Mouse (Mus musculus): ENCODE results near the gene Arhgap29. TPM values are rescaled to one million over a fixed set of nuclear protein-coding genes. Genes with fewer than 3 reads are reported as not detected.
A peak's percentile ranks its signal among the peaks of the same experiment; 100 is the strongest.

Arhgap29 gene
- 46.2 and 48.8 TPM in 2 replicates for polyA plus RNA-seq (2015; fragmentation: Nextera tagmentation; extraction: Ambion mirVana)

DNA sequence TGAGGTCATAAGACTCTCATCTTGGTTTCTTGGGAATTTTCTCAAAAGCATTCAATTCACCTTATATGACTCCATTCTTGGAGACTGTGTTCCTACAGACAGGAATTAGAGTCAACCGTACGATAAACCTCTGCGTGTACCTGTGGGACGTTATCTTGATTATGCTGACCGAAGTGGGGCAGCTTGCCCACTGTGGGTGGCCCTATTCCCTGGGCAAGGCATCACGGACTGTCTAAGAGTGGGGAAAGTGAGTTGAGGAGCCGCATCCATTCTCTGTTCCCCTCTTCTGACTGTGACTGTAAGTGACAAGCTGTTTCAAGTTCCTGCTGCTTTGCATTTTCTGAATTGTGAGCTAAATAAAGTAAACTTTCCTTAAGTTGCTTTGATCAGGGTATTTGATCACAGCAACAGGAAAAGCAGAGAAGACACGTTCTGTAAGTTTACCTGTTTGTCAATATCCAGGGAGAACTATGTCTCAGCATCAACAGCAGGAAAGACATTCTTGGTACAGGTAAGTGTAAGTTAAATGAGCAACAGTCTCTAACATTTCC is at the start of gene Arhgap29:
Gene Arhgap29, plus strand, starts transcription at position 501 of the 551 bp plus-strand sequence.
- H3K4me3 ChIP-seq (ENCODE audit: low read length): peak within 1 kb of the TSS; percentile 83
- WGBS: 94% methylated on average over 8 of the region's 8 CpGs

DNA sequence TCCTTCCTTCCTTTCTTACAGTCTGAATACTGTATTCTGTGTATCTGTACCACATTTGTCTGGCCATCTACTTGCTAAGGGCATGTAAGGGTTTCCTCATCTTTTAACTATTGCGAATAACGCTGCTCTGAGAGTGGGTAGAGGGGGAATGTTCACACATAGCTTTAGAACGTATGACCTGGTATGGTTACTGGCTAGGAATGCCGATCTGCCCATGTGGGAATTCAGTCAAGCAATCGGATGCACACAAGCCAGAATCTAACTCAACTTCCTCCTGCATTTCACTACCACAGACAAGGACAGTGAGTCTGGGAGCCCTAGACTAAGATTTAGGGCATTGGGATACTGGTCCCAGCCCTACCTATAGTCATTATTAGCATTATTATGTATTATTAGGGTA is 49.6 kb upstream of the Arhgap29 start:
- no peaks in the 10 kb centered on the region for H3K36me3 ChIP-seq (ENCODE audit: insufficient read depth, low read length)
- no peaks in the 10 kb centered on the region for H3K9me3 ChIP-seq (ENCODE audit: low read length)
- no peak overlapping the region for H3K9ac ChIP-seq (replicated peaks; ENCODE audit: low read length)
- no peak overlapping the region for H3K4me3 ChIP-seq (ENCODE audit: low read length)
- H3K27ac ChIP-seq (ENCODE audit: low read length): peak overlapping the region; percentile 79
- peaks cover 23% of the 10 kb centered on the region for H3K4me1 ChIP-seq (ENCODE audit: insufficient read depth, low read length)
- peak; percentile 32; the same call in 1 of the 2 replicates for ATAC-seq (ENCODE audit: low FRiP score, low TSS enrichment)
- H3K27me3 ChIP-seq (ENCODE audit: insufficient read depth, low read length): no peaks in the 10 kb centered on the region
- peak overlapping the region; percentile 34 for H3K4me2 ChIP-seq (replicated peaks; ENCODE audit: low read depth, low read length)
- WGBS: 67% methylated on average over 5 of the region's 5 CpGs

More for the DNA sequence above, at the start of gene Arhgap29:
- ATAC-seq (ENCODE audit: low FRiP score, low TSS enrichment): no peak
- no peaks in the 10 kb centered on the region for H3K4me1 ChIP-seq (ENCODE audit: insufficient read depth, low read length)
- H3K36me3 ChIP-seq (ENCODE audit: insufficient read depth, low read length): no peaks in the 10 kb centered on the region
- H3K9ac ChIP-seq (replicated peaks; ENCODE audit: low read length): peak within 1 kb of the TSS; percentile 84
- H3K4me2 ChIP-seq (replicated peaks; ENCODE audit: low read depth, low read length): peak within 1 kb of the TSS; percentile 69
- peak within 1 kb of the TSS; percentile 69 for H3K27ac ChIP-seq (ENCODE audit: low read length)
- no peaks in the 10 kb centered on the region for H3K27me3 ChIP-seq (ENCODE audit: insufficient read depth, low read length)
- H3K9me3 ChIP-seq (ENCODE audit: low read length): no peaks in the 10 kb centered on the region

DNA sequence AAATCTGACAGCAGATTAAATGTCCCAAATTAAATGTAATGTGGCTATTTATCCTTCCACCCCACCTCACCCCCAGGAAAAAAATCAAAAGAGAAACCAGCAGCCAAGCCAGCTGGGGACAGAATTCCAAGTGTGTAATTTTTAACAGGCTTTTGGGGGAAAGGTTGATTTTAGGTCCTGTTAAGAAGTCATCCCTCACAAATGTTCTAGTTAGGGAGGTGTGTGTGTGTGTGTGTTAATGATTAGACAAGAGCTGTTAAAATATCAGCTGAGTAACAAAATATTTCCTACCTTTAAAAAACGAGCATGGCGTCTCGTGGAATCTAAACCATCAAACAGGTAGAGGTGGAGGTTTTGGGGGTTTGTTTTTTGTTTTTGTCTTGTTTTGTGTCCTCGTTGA is 49.1 kb upstream of the Arhgap29 start:
- peaks cover 23% of the 10 kb centered on the region for H3K4me1 ChIP-seq (ENCODE audit: insufficient read depth, low read length)

DNA sequence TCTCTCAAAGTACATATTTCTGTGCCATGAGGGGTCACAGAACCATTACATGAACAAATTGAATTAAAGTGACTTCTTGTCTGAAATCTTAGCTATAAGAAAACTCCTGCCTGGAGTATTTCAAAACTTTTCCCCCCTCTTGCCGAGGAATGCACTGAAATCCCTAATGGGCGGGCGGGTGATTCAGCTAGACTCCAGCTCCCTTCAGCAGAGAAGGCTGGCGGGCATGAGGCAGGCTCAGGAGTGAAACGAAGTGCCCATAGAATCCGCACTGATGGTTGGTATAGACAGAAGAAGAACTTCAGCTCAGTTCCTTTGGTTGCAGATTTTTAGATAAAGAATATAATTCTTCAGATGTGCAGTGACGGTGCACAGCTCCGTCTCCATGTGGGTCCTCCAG is 48.6 kb upstream of the Arhgap29 start:
- peak overlapping the region; percentile 81 for H3K27ac ChIP-seq (ENCODE audit: low read length)
- peak overlapping the region; percentile 34 for H3K4me2 ChIP-seq (replicated peaks; ENCODE audit: low read depth, low read length)
- H3K9ac ChIP-seq (replicated peaks; ENCODE audit: low read length): no peak overlapping the region
- no peak overlapping the region for H3K4me3 ChIP-seq (ENCODE audit: low read length)
- H3K27me3 ChIP-seq (ENCODE audit: insufficient read depth, low read length): no peaks in the 10 kb centered on the region
- no peak for ATAC-seq (ENCODE audit: low FRiP score, low TSS enrichment)
- WGBS: 59% methylated on average over 8 of the region's 8 CpGs
- H3K9me3 ChIP-seq (ENCODE audit: low read length): no peaks in the 10 kb centered on the region
- peaks cover 23% of the 10 kb centered on the region for H3K4me1 ChIP-seq (ENCODE audit: insufficient read depth, low read length)
- no peaks in the 10 kb centered on the region for H3K36me3 ChIP-seq (ENCODE audit: insufficient read depth, low read length)

More for the DNA sequence above, 49.1 kb upstream of the Arhgap29 start:
- no peak overlapping the region for H3K9ac ChIP-seq (replicated peaks; ENCODE audit: low read length)
- H3K4me3 ChIP-seq (ENCODE audit: low read length): no peak overlapping the region
- peak overlapping the region; percentile 34 for H3K4me2 ChIP-seq (replicated peaks; ENCODE audit: low read depth, low read length)
- 60% methylated on average over 4 of the region's 4 CpGs for WGBS
- H3K36me3 ChIP-seq (ENCODE audit: insufficient read depth, low read length): no peaks in the 10 kb centered on the region
- no peaks in the 10 kb centered on the region for H3K27me3 ChIP-seq (ENCODE audit: insufficient read depth, low read length)
- no peaks in the 10 kb centered on the region for H3K9me3 ChIP-seq (ENCODE audit: low read length)
- ATAC-seq (ENCODE audit: low FRiP score, low TSS enrichment): peak; percentile 52; the same call in 1 of the 2 replicates
- H3K27ac ChIP-seq (ENCODE audit: low read length): peak overlapping the region; percentile 81

DNA sequence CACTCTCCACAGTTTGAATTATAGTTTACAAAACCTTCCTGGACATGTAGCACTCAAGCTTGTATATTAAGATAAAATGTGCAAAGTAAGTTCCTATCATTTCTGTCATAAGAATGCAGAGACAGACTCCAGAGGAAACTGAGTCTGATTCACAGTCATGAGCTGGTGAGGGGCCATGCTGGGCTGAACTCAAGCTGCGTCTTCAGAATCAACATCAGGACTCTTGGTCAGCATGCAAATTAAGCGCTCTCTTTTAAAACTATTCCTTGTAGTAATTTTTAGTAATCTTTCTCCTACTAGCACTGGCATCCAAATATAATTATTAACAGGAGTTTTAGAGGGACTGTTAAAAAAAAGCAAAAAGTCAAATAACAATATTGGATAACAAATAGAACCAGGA is 47.9 kb upstream of the Arhgap29 start:
- H3K9ac ChIP-seq (replicated peaks; ENCODE audit: low read length): no peak overlapping the region
- H3K27ac ChIP-seq (ENCODE audit: low read length): no peak overlapping the region
- H3K4me1 ChIP-seq (ENCODE audit: insufficient read depth, low read length): peaks cover 23% of the 10 kb centered on the region
- H3K4me2 ChIP-seq (replicated peaks; ENCODE audit: low read depth, low read length): no peak overlapping the region
- H3K36me3 ChIP-seq (ENCODE audit: insufficient read depth, low read length): no peaks in the 10 kb centered on the region
- no peak for ATAC-seq (ENCODE audit: low FRiP score, low TSS enrichment)
- 90% methylated on average over 2 of the region's 2 CpGs for WGBS
- H3K9me3 ChIP-seq (ENCODE audit: low read length): no peaks in the 10 kb centered on the region
- H3K27me3 ChIP-seq (ENCODE audit: insufficient read depth, low read length): no peaks in the 10 kb centered on the region
- no peak overlapping the region for H3K4me3 ChIP-seq (ENCODE audit: low read length)

DNA sequence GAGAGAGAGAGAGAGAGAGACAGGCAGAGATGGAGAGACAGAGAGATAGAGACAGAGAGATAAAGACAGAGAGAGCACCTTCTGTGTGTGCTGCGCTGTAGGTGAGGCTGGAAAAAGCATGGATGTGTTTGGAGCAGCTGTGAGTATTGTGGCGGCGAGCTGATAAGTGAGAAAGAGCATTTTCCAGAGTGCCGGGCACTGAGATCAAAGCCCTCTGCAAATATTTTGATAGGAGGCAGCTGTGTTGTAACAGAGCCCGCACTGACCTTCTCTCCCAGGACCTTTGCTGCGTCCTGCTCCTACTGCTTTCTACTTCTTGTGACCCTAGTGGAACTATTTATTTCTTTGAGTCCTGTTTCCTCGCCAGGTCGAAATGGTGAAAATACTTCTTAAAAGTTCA is 45.7 kb upstream of the Arhgap29 start:
- no peaks in the 10 kb centered on the region for H3K9me3 ChIP-seq (ENCODE audit: low read length)
- peaks cover 20% of the 10 kb centered on the region for H3K4me1 ChIP-seq (ENCODE audit: insufficient read depth, low read length)
- no peak for ATAC-seq (ENCODE audit: low FRiP score, low TSS enrichment)
- H3K4me3 ChIP-seq (ENCODE audit: low read length): no peak overlapping the region
- 25% methylated on average over 8 of the region's 8 CpGs for WGBS
- H3K4me2 ChIP-seq (replicated peaks; ENCODE audit: low read depth, low read length): no peak overlapping the region
- no peak overlapping the region for H3K9ac ChIP-seq (replicated peaks; ENCODE audit: low read length)
- no peaks in the 10 kb centered on the region for H3K27me3 ChIP-seq (ENCODE audit: insufficient read depth, low read length)
- no peaks in the 10 kb centered on the region for H3K36me3 ChIP-seq (ENCODE audit: insufficient read depth, low read length)
- H3K27ac ChIP-seq (ENCODE audit: low read length): no peak overlapping the region

DNA sequence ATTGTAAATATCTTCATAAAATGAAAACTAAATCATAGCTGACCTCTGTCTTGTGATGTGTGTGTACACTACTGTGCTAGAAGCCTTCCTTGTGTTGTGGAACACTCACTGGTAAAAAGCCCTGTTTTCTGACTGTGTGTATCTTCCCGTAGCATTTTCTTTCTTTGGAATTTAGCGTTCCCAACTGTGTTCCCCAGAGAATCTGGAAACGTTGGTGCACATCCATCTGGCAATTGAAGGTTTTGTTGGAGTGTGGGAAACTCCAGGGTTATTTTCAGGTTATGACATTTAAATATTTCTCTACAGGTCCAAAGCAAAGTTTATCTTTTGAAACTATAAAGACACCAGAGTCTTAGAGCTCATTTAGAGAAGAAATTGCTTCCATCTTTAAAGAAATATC is 43.2 kb upstream of the Arhgap29 start:
- no peaks in the 10 kb centered on the region for H3K9me3 ChIP-seq (ENCODE audit: low read length)
- 60% methylated on average over 3 of the region's 3 CpGs for WGBS
- H3K4me3 ChIP-seq (ENCODE audit: low read length): no peak overlapping the region
- H3K9ac ChIP-seq (replicated peaks; ENCODE audit: low read length): no peak overlapping the region
- no peak overlapping the region for H3K27ac ChIP-seq (ENCODE audit: low read length)
- H3K27me3 ChIP-seq (ENCODE audit: insufficient read depth, low read length): no peaks in the 10 kb centered on the region
- no peaks in the 10 kb centered on the region; the same call in 1 of the 2 replicates for H3K4me1 ChIP-seq (ENCODE audit: insufficient read depth, low read length)
- ATAC-seq (ENCODE audit: low FRiP score, low TSS enrichment): no peak
- H3K4me2 ChIP-seq (replicated peaks; ENCODE audit: low read depth, low read length): no peak overlapping the region
- H3K36me3 ChIP-seq (ENCODE audit: insufficient read depth, low read length): no peaks in the 10 kb centered on the region

DNA sequence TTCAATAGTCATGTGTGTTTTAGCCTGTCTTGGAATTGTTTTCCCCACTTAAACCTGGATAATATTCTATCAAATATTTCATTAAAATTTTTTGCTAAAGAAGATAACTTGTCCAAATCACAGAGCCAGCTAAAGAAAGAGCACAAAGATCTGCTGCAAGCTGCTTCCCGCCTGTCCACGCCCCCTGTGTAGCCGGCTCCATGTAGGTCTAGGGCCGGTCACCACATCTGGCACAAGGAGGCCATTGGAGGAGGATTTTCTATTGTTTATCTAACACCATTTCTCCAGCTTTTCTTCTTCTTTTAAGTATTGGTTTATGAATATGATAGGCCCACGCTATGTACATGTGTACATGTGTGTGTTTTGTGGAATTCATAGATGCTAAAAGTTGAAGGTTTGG is 38.9 kb upstream of the Arhgap29 start:
- H3K4me3 ChIP-seq (ENCODE audit: low read length): no peak overlapping the region
- H3K4me2 ChIP-seq (replicated peaks; ENCODE audit: low read depth, low read length): no peak overlapping the region
- H3K36me3 ChIP-seq (ENCODE audit: insufficient read depth, low read length): no peaks in the 10 kb centered on the region
- H3K9me3 ChIP-seq (ENCODE audit: low read length): no peaks in the 10 kb centered on the region
- peaks cover 7% of the 10 kb centered on the region; the same call in 1 of the 2 replicates for H3K4me1 ChIP-seq (ENCODE audit: insufficient read depth, low read length)
- peak overlapping the region; percentile 44; the same call in 1 of the 2 replicates for H3K27ac ChIP-seq (ENCODE audit: low read length)
- no peak for ATAC-seq (ENCODE audit: low FRiP score, low TSS enrichment)
- WGBS: 87% methylated on average over 5 of the region's 5 CpGs
- H3K27me3 ChIP-seq (ENCODE audit: insufficient read depth, low read length): no peaks in the 10 kb centered on the region
- no peak overlapping the region for H3K9ac ChIP-seq (replicated peaks; ENCODE audit: low read length)

DNA sequence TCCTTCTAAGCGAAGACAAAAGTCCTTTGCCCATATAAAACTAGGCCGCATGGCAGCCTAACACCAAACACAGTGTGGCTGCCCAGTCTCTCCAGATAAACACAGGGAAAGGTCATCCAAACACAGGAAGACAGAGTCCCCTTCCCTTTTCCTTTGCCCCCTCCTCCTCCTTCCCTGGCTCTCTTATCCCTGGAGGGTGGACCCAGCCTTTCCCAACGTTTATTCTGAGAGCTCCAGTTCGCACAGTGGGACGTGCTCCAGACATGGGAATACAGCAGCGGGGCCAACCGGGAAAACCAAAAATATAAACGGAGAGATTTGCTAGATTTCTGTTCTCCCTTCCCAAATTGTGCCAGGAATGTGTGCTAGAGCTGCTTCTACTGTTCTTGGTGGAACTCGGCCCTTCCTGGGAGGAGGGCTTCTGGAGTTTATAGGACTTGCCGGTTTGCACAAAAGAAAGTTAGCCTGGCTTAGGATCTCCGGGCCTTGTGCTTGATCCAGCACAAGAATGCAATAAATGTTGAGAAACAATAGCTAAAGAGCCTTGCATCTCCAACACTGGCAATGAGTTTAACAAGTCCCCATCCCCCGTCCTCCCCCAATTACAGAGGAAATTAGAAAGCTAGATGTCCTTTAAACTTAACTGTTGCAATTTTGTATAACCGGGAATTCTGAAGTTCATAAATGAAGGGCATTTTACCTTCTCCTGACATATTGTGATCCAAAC is 37.7 kb upstream of the Arhgap29 start:
- H3K36me3 ChIP-seq (ENCODE audit: insufficient read depth, low read length): no peaks in the 10 kb centered on the region
- no peak overlapping the region for H3K4me3 ChIP-seq (ENCODE audit: low read length)
- peaks cover 7% of the 10 kb centered on the region; the same call in 1 of the 2 replicates for H3K4me1 ChIP-seq (ENCODE audit: insufficient read depth, low read length)
- H3K9me3 ChIP-seq (ENCODE audit: low read length): no peaks in the 10 kb centered on the region
- peak; percentile 73; the same call in 1 of the 2 replicates for ATAC-seq (ENCODE audit: low FRiP score, low TSS enrichment)
- H3K9ac ChIP-seq (replicated peaks; ENCODE audit: low read length): 0 out of 2 replicates have a peak overlapping the region, but pooled peaks have one; percentile 32
- H3K27me3 ChIP-seq (ENCODE audit: insufficient read depth, low read length): no peaks in the 10 kb centered on the region
- peak overlapping the region; percentile 81 for H3K27ac ChIP-seq (ENCODE audit: low read length)
- no peak overlapping the region for H3K4me2 ChIP-seq (replicated peaks; ENCODE audit: low read depth, low read length)
- WGBS: 58% methylated on average over 13 of the region's 13 CpGs

DNA sequence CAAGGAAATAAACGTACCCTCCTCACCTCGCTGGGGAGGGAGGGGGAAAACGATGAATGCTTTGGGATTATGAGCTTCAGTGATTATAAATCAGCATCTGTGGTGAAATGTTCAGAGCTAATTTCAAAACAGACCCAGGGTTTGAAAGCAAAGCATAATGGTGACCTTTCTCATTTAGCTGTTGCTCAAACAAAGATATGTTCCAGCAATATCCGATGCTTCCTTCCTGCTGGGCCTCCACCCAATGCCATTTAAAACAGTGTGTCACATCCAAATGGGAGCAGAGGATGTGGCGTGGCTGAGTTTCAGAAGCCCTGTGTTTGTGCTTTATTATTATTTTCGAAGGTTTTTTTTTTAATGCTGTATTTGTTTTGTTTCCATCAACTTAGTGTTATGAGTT is 37.1 kb upstream of the Arhgap29 start:
- H3K4me2 ChIP-seq (replicated peaks; ENCODE audit: low read depth, low read length): no peak overlapping the region
- H3K9ac ChIP-seq (replicated peaks; ENCODE audit: low read length): no peak overlapping the region
- H3K36me3 ChIP-seq (ENCODE audit: insufficient read depth, low read length): no peaks in the 10 kb centered on the region
- H3K27ac ChIP-seq (ENCODE audit: low read length): peak overlapping the region; percentile 81
- H3K27me3 ChIP-seq (ENCODE audit: insufficient read depth, low read length): no peaks in the 10 kb centered on the region
- WGBS: 54% methylated on average over 6 of the region's 6 CpGs
- H3K9me3 ChIP-seq (ENCODE audit: low read length): no peaks in the 10 kb centered on the region
- H3K4me1 ChIP-seq (ENCODE audit: insufficient read depth, low read length): peaks cover 7% of the 10 kb centered on the region; the same call in 1 of the 2 replicates
- ATAC-seq (ENCODE audit: low FRiP score, low TSS enrichment): peak; percentile 57; the same call in 1 of the 2 replicates
- no peak overlapping the region for H3K4me3 ChIP-seq (ENCODE audit: low read length)

Measured in kidney, embryonic 16.5 days (tissue).